Mouse (Mus musculus) C2C12 (cell line): ENCODE data around the gene Ccr4. TPM values are rescaled to one million over a fixed set of nuclear protein-coding genes. Genes with fewer than 3 reads are reported as not detected.

Experiments
- H3K27me3 ChIP-seq: one replicate; pipeline ENCODE4 v1.6.1; 2011; ENCODE audit not compliant: control insufficient read depth, insufficient read depth, insufficient read length
- H3K36me3 ChIP-seq: one replicate; pipeline ENCODE4 v1.6.1; 2011; ENCODE audit not compliant: control insufficient read depth, insufficient read depth
- H3K4me3 ChIP-seq: one replicate; pipeline ENCODE4 v1.5.1; 2011; ENCODE audit warnings: mild to moderate bottlenecking, control low read depth; ENCODE audit not compliant: poor library complexity, insufficient read depth, severe bottlenecking
- H3K79me2 ChIP-seq: one replicate; pipeline ENCODE4 v1.6.1; 2011; ENCODE audit not compliant: control insufficient read depth, insufficient read depth
- H3K79me3 ChIP-seq: one replicate; pipeline ENCODE4 v1.6.1; 2011; ENCODE audit warnings: low read depth, control low read depth
- H3ac ChIP-seq: one replicate; pipeline ENCODE3; 2011; ENCODE audit warnings: low read depth; ENCODE audit not compliant: control insufficient read depth, insufficient read length
- CEBPB ChIP-seq: IDR thresholded peaks from one replicate; pipeline ENCODE4 v1.6.1; 2011; ENCODE audit warnings: low read depth, mild to moderate bottlenecking, control low read depth, moderate library complexity
- CTCF ChIP-seq: IDR thresholded peaks from one replicate; pipeline ENCODE4 v1.5.1; 2011; ENCODE audit not compliant: control insufficient read depth, insufficient read depth, insufficient read length
- FOSL1 ChIP-seq: IDR thresholded peaks from one replicate; pipeline ENCODE4 v1.8.0; 2011; ENCODE audit warnings: mild to moderate bottlenecking, low read length; ENCODE audit not compliant: poor library complexity, insufficient read depth, severe bottlenecking
- MAX ChIP-seq: IDR thresholded peaks from one replicate; pipeline ENCODE4 v1.6.1; 2011; ENCODE audit warnings: mild to moderate bottlenecking, control low read depth
- MYOD1 ChIP-seq: IDR thresholded peaks from one replicate; pipeline ENCODE4 v1.6.1; 2011; ENCODE audit warnings: low read depth; ENCODE audit not compliant: control insufficient read depth, insufficient read length
- MYOG ChIP-seq: IDR thresholded peaks from one replicate; pipeline ENCODE4 v1.6.1; 2011; ENCODE audit not compliant: control insufficient read depth, insufficient read length; ENCODE audit errors: extremely low read depth
- USF1 ChIP-seq: IDR thresholded peaks from one replicate; pipeline ENCODE4 v1.6.1; 2011; ENCODE audit warnings: low read depth, mild to moderate bottlenecking, control low read depth, moderate library complexity
- polyA plus RNA-seq: library from polyadenylated mRNA; unstranded; fragments of >200 nt; fragmentation: generic; extraction: Trizol; gene quantifications from one replicate; pipeline ENCODE4 v1.2.1, GENCODE M21; 2012; ENCODE audit warnings: missing spikeins

Gene Ccr4
- polyA plus RNA-seq, 1 experiment = not detected

DNA sequence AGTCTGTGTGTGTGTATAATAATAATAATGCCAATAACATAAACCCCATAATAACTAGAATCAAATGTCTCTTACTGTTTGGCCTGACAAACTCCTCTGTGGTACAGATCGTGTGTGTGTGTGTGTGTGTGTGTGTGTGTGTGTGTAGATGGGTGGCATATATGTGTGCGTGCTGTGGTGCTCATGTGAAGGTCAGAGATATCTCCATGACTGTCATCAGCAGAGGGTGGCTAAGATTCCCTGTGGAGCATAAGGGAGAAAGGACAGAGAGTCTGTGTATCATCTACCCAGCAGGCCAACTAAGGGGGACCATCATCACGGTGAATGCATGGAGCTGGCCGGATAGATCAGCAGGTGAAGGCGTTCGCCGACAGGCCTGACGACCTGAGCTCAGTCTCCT is 57.8 kb downstream of the Ccr4 start:
- no peaks in the 10 kb centered on the region for H3K36me3 ChIP-seq
- no peaks in the 10 kb centered on the region for H3K79me3 ChIP-seq
- H3K27me3 ChIP-seq = no peaks in the 10 kb centered on the region
- no peak overlapping the region for H3ac ChIP-seq
- H3K79me2 ChIP-seq = no peaks in the 10 kb centered on the region
- H3K4me3 ChIP-seq = no peak overlapping the region
- TF ChIP-seq CEBPB = no peak
- no peak for TF ChIP-seq USF1
- TF ChIP-seq MAX = no peak
- TF ChIP-seq MYOG = no peak
- TF ChIP-seq MYOD1 = no peak
- no peak for TF ChIP-seq FOSL1
- no peak for TF ChIP-seq CTCF

DNA sequence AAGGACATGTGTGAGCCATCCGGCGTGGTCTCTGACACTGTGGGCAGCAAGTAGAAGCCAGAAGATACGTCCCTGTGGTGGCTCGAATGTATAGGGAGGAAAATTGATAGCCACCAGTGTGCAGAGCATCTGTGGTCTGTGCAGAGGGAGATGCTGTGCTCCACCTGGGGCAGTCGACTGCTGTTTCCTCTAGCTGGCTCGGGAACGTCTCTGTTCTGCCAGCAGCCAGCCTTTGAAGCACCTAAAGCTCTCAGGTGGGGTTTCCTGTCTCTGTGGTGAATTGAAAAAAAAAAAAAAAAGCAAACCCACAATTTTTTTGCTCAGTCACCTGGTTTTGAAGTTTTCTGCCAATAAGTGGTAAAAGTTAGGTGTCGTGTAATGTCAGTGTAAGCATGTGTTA is 61.4 kb downstream of the Ccr4 start:
- Histone ChIP-seq H3K36me3 (no peaks in the 10 kb centered on the region), H3K27me3 (no peaks in the 10 kb centered on the region), H3K4me3 (no peak overlapping the region), H3K79me3 (no peaks in the 10 kb centered on the region), H3K79me2 (no peaks in the 10 kb centered on the region), H3ac (no peak overlapping the region)
- TF ChIP-seq CTCF (no peak), MYOD1 (no peak), MAX (no peak), FOSL1 (no peak), MYOG (no peak), USF1 (no peak), CEBPB (no peak)

- H3K4me3 ChIP-seq = no peak overlapping the region
- H3K27me3 ChIP-seq = no peaks in the 10 kb centered on the region
- TF ChIP-seq FOSL1 = no peak
- TF ChIP-seq CEBPB = no peak
- no peaks in the 10 kb centered on the region for H3K36me3 ChIP-seq
- H3K79me2 ChIP-seq = no peaks in the 10 kb centered on the region
- no peaks in the 10 kb centered on the region for H3K79me3 ChIP-seq
- H3ac ChIP-seq = no peak overlapping the region
Measured at GRCm38 (mm10) chr9:114442893-114443292, 61.8 kb downstream of the Ccr4 start.

DNA sequence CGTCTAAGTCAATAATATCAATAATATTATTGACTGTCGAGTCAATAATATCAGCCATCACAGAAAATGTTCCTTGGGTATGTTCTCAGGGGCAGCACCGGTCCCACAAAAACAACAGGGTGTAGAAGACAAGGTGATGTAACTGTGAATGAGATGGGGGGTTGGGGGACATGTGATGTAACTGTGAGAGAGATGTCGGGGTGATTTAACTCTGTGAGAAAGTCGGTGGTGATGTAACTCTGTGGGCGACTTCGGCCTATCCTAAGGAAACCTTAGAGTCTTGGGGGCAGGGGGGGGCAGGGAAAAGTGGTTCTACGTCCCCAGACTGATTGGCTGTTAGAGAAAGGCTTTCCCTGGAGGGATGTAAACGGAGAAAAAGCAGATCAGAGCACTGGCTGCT is 62.5 kb downstream of the Ccr4 start:
- Histone ChIP-seq H3ac (no peak overlapping the region), H3K36me3 (no peaks in the 10 kb centered on the region), H3K4me3 (no peak overlapping the region), H3K27me3 (no peaks in the 10 kb centered on the region), H3K79me3 (no peaks in the 10 kb centered on the region), H3K79me2 (no peaks in the 10 kb centered on the region)
- no peak for TF ChIP-seq CTCF
- TF ChIP-seq MYOG = no peak
- TF ChIP-seq MAX = no peak
- TF ChIP-seq FOSL1 = no peak
- no peak for TF ChIP-seq MYOD1
- no peak for TF ChIP-seq USF1
- TF ChIP-seq CEBPB = no peak

- no peaks in the 10 kb centered on the region for H3K27me3 ChIP-seq
- H3K79me3 ChIP-seq = no peaks in the 10 kb centered on the region
- H3K36me3 ChIP-seq = no peaks in the 10 kb centered on the region
- no peaks in the 10 kb centered on the region for H3K79me2 ChIP-seq
- no peak overlapping the region for H3K4me3 ChIP-seq
- no peak for TF ChIP-seq CTCF
- TF ChIP-seq MYOD1 = no peak
- no peak for TF ChIP-seq MYOG
- no peak for TF ChIP-seq USF1
- TF ChIP-seq CEBPB = no peak
- no peak for TF ChIP-seq FOSL1
- no peak for TF ChIP-seq MAX
- H3ac ChIP-seq = no peak overlapping the region
Measured at GRCm38 (mm10) chr9:114440548-114440947, 64.2 kb downstream of the Ccr4 start.

Other genes with a start within 250 kb of the Ccr4 start
- gene Bcl2a1c, start 174.8 kb downstream of the Ccr4 start, polyA plus RNA-seq = not detected
- 116 TPM for gene Crtap, start 114.2 kb downstream of the Ccr4 start, polyA plus RNA-seq
- 21.1 TPM for gene Glb1, start 103.8 kb downstream of the Ccr4 start, polyA plus RNA-seq
- 2.5 TPM for gene Tmppe, start 103.8 kb downstream of the Ccr4 start, polyA plus RNA-seq
- gene C130032M10Rik, start 10.8 kb upstream of the Ccr4 start, polyA plus RNA-seq = not detected
- 0.01 TPM for gene Trim71, start 59.5 kb upstream of the Ccr4 start, polyA plus RNA-seq
- 32.7 TPM for gene Cnot10, start 135.3 kb upstream of the Ccr4 start, polyA plus RNA-seq
- 41.1 TPM for gene Dync1li1, start 183.9 kb upstream of the Ccr4 start, polyA plus RNA-seq
- 13.2 TPM for gene Cmtm6, start 226.2 kb upstream of the Ccr4 start, polyA plus RNA-seq